Mouse (Mus musculus) adrenal gland, postnatal 14 days (tissue): ENCODE results near the gene Prima1. TPM values are rescaled to one million over a fixed set of nuclear protein-coding genes. Genes with fewer than 3 reads are reported as not detected.

Source experiments
- DNase-seq: peaks from one replicate; pipeline ENCODE4 v3.0.0; 2021; ENCODE audit warnings: mixed read lengths
- total RNA-seq: library from RNA; stranded (reverse); gene quantifications from 2 replicates; pipeline ENCODE4 v1.2.3, GENCODE M21; 2021

Prima1 gene
- total RNA-seq, 1 experiment from 2014 or later = 2.3 TPM

DNA sequence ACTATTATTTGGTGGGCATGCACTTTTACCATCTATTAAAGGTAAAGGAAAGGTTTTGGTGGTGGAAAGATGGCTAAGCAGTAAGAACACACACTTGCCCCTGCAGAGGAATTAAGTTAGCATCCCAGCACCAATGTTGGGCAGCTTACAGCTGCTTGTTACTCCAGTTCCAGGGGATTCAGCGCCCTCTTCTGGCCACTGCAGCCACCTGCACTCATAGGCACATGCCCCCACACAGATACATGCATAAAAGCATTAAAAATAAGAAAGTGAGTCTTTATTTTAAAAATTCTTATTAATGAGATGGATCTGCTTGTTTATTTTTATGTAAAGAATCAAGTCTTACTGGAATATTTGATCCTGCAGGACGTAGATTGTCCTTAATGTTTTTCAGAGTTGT, 87.0 kb downstream of the Prima1 start:
- DNase-seq = no peak

DNA sequence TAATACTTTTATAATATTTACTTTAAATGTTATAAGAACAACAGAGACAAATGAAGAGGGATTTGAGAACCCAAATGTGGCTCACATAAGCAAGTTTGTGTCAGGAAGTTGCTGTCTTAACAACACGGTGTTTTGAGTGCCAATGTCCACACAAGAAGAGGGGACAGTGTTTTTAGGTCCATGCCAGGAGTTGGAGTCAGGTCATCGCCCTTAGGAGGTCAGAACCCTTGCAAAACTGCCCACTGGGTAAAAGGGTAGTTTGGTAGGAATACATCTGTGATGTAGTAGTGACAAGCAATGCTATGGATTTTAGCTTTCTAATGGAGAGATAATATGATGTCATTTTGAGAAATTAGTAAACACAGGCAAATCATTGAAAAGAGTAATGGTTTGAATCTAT, 91.7 kb downstream of the Prima1 start:
- DNase-seq = no peak

Other genes with a start within 250 kb of the Prima1 start
- not detected in 2 replicates for gene Fam181a, start 68.8 kb upstream of the Prima1 start, total RNA-seq
- gene Asb2, start 113.9 kb upstream of the Prima1 start, total RNA-seq = 1.1 and 2.2 TPM in 2 replicates
- 3.1 and 3.7 TPM in 2 replicates for gene Otub2, start 146.5 kb upstream of the Prima1 start, total RNA-seq
- gene 9330161L09Rik, start 165.7 kb upstream of the Prima1 start, total RNA-seq = 0.90 and 0.93 TPM in 2 replicates
- gene Ddx24, start 183.7 kb upstream of the Prima1 start, total RNA-seq = 92.3 and 99.1 TPM in 2 replicates
- 1,163 and 1,199 TPM in 2 replicates for gene Ifi27, start 192.1 kb upstream of the Prima1 start, total RNA-seq
- 15.4 and 19.7 TPM in 2 replicates for gene Ifi27l2a, start 201.5 kb upstream of the Prima1 start, total RNA-seq
- gene Ifi27l2b, start 215.1 kb upstream of the Prima1 start, total RNA-seq = not detected in 2 replicates